Mouse (Mus musculus) right cerebral cortex, postnatal 4 days (tissue): Measurements from ENCODE around the gene Rpl35.

Experiments used
- DNase-seq: peaks from one replicate; pipeline ENCODE4 v3.0.0-alpha.2; 2022

Gene Rpl35

GRCm38 (mm10) chr2:38992452-38992851 is 13.0 kb downstream of the Rpl35 start:
- DNase-seq = no peak

- DNase-seq = no peak
These were observed 13.4 kb downstream of the Rpl35 start for GRCm38 (mm10) chr2:38992004-38992403.

GRCm38 (mm10) chr2:38988929-38989328 is 16.5 kb downstream of the Rpl35 start:
- DNase-seq = no peak

- no peak for DNase-seq
These were observed 17.5 kb downstream of the Rpl35 start for GRCm38 (mm10) chr2:38987803-38988510.

GRCm38 (mm10) chr2:38987371-38987770 is 18.1 kb downstream of the Rpl35 start:
- DNase-seq = no peak

- no peak for DNase-seq
These were observed 18.8 kb downstream of the Rpl35 start for GRCm38 (mm10) chr2:38986580-38986979.

- DNase-seq = no peak
These were observed 22.0 kb downstream of the Rpl35 start for GRCm38 (mm10) chr2:38983456-38983855.

- no peak for DNase-seq
These were observed 27.6 kb downstream of the Rpl35 start for GRCm38 (mm10) chr2:38977837-38978236.

- DNase-seq = no peak
These were observed 29.3 kb downstream of the Rpl35 start for GRCm38 (mm10) chr2:38975941-38976805.

GRCm38 (mm10) chr2:38975181-38975580 is 30.2 kb downstream of the Rpl35 start:
- no peak for DNase-seq

GRCm38 (mm10) chr2:38974171-38974570 is 31.3 kb downstream of the Rpl35 start:
- DNase-seq = no peak

- DNase-seq = peak; percentile 40
These were observed 31.7 kb downstream of the Rpl35 start for GRCm38 (mm10) chr2:38973701-38974100.

- no peak for DNase-seq
These were observed 32.2 kb downstream of the Rpl35 start for GRCm38 (mm10) chr2:38973223-38973622.

- no peak for DNase-seq
These were observed 35.4 kb downstream of the Rpl35 start for GRCm38 (mm10) chr2:38970057-38970456.

- no peak for DNase-seq
These were observed 35.8 kb downstream of the Rpl35 start for GRCm38 (mm10) chr2:38969650-38970049.

- no peak for DNase-seq
These were observed 41.2 kb downstream of the Rpl35 start for GRCm38 (mm10) chr2:38964198-38964597.

GRCm38 (mm10) chr2:38957671-38958223 is 47.7 kb downstream of the Rpl35 start:
- DNase-seq = no peak

GRCm38 (mm10) chr2:38956062-38956461 is 49.4 kb downstream of the Rpl35 start:
- DNase-seq = no peak

GRCm38 (mm10) chr2:38953152-38953883 is 52.1 kb downstream of the Rpl35 start:
- DNase-seq = peak; percentile 47
